Mouse (Mus musculus) CD8-positive naive resting alpha-beta T cell, adult 2 months (primary cell): ENCODE measurements around the gene Trim31.

Experiments used
- DNase-seq, 2 experiments: peaks; one replicate each; pipeline ENCODE4 v3.0.0; 2022; ENCODE audit warnings: low read depth in 2 of 2, low spot score in 2 of 2

Gene Trim31

GRCm38 (mm10) chr17:36943691-36944090, 45.8 kb downstream of the Trim31 start:
- DNase-seq, result no peak

DNA sequence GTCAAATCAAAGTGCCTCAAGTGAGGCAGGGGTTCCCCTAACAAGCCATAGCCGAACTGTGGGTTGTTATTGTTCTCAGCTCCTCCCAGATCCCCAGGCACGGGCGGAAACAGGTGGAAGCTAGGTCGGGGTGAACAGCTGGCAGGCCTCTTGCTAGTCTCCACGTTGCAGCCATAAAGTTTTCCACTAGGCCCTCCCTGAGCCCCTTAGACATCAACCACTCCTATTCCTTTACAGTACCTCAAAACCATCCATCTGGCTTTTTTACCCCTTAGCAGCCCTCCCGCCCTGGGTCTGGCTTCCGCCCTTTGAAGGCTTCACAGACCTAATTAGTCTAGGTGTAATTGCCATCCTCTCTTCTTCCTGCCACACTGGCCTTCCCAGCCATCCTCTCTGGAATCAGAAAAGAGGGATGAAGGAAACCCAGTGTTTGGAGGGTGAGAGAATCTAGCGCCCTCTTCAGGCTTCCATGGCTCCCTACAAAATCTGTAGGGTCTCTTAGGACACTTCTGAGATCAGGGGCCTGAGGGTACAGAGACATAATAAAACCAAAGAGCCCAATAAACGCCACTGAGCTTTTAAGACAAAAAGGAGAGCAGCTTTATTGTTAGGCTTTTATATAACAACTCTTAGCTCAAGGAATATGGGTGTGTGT, 46.3 kb downstream of the Trim31 start:
- DNase-seq, result peak in 1 of 2 experiments; percentile 20

DNA sequence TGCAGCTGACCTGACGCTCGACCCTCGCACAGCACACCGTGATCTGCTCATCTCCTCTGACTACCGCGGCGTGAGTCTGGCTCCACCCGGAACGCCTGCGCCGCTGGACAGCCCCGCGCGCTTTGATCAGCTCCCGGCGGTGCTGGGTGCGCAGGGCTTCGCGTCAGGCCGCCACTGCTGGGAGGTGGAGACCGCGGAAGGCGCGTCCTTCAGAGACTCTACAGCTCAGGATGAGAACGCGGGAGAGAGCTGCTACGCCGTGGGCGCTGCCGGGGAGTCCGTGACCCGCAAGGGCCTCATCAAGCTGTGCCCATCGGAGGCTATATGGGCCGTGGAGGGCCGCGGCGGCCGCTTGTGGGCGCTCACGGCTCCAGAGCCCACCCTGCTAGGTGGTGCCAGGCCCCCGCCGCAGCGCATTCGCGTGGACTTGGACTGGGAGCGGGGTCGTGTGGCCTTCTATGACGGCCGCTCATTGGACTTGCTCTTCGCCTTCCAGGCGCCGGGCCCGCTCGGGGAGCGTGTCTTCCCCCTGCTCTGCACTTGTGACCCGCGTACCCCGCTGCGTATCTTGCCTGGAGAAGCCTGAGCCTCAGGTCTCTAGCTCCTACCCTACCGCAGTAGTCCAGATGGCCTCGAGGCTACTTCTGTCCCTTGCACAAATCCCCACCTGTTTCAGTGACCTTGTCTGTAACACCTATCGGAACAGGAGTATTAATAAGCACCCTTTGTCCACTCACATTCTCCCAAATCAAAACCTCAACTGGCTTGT, 49.3 kb downstream of the Trim31 start:
- DNase-seq, result peak in 1 of 2 experiments; percentile 31

DNA sequence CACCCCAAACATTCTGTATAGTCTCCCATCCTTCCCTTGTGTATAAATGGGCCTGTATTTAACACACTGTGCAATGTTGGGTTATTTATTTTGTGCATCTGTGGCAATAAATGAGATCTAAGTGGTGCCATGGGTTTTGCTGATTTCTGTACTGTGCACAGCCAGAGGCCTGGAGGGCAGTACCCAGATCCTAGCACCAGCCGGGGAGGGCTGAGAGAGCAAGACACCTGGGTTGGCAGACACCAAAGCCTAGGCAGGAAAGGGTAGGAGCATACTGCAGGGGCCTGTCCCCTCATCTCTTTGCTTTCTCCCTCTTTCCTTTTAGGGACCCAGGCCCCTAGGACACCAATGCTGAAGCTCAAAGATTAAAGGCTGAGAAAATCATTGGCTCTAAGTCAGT, 50.4 kb downstream of the Trim31 start:
- no peak for DNase-seq

GRCm38 (mm10) chr17:36949265-36949664, 51.3 kb downstream of the Trim31 start:
- DNase-seq, result no peak

GRCm38 (mm10) chr17:36950981-36951947, 53.3 kb downstream of the Trim31 start, which contains the start of gene Ppp1r11:
Ppp1r11 (minus strand) TSS chr17:36951741.
- DNase-seq, result peak; percentile 91 to 94

DNA sequence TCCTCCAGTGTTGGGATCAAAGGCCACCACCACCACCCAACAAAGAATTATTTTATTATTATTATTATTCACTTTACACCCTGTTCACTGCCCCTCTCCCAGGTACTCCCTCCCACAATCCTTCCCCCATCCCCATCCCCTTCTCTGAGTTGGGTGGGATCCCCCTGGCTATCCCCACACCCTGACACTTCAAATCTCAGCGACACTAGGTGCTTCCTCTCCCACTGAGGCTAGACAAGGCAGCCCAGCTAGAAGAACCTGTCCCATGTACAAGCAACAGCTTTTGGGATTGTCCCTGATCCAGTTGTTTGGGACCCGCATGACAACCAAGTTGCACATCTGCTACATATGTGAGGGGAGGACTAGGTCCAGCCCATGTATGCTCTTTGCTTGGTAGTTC, 54.7 kb downstream of the Trim31 start:
- no peak for DNase-seq

GRCm38 (mm10) chr17:36953062-36953461, 55.1 kb downstream of the Trim31 start:
- DNase-seq, result no peak

GRCm38 (mm10) chr17:36957999-36958743, 60.3 kb downstream of the Trim31 start, which contains the start of the genes Znrd1 and Znrd1as:
Znrd1 (minus strand) TSS chr17:36958559.
Znrd1as (plus strand) TSS chr17:36958592.
- DNase-seq, result peak; percentile 77 to 87

DNA sequence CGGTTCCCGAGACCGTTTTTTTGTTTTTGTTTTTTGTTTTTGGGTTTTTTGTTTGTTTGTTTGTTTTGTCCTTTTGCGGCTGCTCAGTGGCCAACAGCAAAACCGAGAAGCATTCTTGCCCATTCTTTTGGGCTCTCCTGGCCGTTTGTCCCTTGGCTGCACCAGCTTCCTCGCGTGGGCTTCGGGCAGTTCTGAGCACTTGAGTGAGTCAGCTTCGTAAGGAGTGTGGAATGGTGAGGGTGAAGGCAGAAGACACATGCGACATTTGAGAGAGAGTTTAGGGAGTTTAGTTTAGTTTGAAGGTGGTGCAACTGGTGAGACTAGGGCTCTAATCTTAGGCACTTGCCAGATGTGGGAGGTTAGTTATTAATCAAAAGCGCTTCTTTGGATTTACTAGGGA, 61.0 kb downstream of the Trim31 start:
- DNase-seq, result no peak
